Mouse (Mus musculus): Measurements from ENCODE around the gene Cdk14.

- TF ChIP-seq CTCF (IDR thresholded peaks at IDR 0.05; ENCODE audit: low read depth) (no peak), EP300 (IDR thresholded peaks at IDR 0.05; ENCODE audit: low read depth) (no peak)
Observed at GRCm38 (mm10) chr5:5071526-5071925, 348.6 kb downstream of the Cdk14 start.
